Mouse (Mus musculus): ENCODE results near the gene Prm1.

DNA sequence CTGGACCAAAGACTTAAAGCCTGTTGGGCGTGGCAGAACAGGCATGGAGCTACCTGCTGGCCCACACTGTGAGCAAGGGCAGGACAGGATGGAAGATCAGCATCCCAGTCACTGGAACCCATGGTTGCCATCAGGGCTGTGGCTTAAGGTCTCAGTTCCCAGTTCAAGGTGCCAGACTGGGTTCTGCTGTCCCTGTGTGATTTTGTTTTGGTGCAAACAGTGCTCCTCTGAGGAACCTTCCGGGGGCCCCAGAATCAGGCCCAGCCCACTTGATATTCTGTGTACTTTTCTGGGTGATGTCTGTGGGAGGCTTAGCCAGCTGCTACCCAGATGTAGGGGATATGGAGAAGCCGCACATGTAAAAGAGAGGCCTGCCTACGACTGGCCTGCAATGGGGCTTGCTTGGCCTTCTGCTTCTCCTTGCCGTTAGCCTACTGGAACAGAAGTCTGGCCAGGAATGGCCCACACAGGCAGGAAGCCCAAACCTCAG is 25.0 kb downstream of the Prm1 start:
- TF ChIP-seq POLR2A (IDR thresholded peaks at IDR 0.05; ENCODE audit: borderline replicate concordance, control insufficient read depth, low read depth, low read length) (no peak), CTCF (IDR thresholded peaks at IDR 0.05; ENCODE audit: control insufficient read depth, insufficient read depth, low read length) (no peak)
